Mouse (Mus musculus): Measurements from ENCODE around the gene Emg1.

DNA sequence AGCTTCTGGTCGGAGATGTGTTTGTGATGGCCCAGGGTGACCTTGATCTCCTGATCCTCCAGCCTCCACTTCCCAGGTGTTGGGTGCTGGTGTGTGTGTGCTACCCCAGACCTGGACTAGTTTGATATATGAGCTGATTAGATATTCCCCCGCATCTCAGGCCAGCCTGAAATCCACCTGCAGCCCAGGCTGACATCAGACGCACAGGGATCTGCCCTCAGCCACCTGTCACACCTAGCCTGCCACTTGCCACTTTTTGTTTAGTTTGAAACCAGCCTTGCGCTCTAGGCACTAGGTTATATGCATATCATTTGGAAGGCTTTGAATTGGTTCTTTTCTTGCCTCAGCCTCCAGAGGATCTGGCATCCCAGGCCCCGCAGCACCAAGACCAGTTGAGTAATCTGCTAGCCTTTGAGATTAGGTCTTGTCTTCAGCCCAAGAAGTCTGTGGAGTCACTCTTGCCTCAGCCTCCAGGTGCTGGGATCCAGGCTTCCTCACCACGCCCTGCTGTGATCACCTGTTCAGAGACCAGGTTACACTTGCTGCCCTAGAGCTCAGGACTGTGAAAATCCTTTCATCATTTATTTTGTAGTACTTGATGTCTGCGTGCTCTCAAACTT lies 41.6 kb downstream of the Emg1 start:
- TF ChIP-seq CTCF (IDR thresholded peaks at IDR 0.05; ENCODE audit: control insufficient read depth, insufficient read depth, low read length) (no peak), POLR2A (IDR thresholded peaks at IDR 0.05; ENCODE audit: borderline replicate concordance, control insufficient read depth, low read depth, low read length) (no peak)
